Mouse (Mus musculus): Measurements from ENCODE around the gene Frmpd3.

Gene Frmpd3

DNA sequence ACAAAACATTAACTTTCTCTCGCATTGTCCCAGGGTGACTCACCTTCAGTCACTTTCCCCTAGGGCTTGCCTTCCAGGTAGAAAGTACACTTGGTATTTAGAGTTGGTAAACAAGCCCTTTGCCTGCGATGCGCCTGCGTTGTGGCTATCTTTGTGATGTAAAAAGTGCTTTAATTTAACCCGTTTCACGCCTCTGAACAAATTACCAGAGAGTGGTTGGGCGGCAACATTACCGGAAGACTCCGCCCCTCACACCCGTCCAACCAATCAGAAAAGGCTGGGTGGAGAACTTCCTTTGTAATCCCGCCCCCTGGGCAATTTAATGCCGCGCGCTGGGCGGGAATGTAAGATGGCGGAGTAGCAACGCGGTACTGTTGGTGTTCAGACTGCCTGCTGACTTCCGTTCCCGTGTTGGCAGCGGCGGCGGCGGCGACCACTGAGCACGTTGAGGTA lies 114.2 kb downstream of the Frmpd3 start, which contains the start of gene Prps1:
Gene Prps1, plus strand, starts transcription at position 335 of the 453 bp plus-strand sequence.
- CTCF ChIA-PET, result interaction anchor here (0.5 to 0.6 kb wide), 3 partner anchors 35 to 265 kb away, joined by 3 read pairs; no protein-coding TSS in a partner anchor

GRCm38 (mm10) chrX:140456751-140457491 lies 114.9 kb downstream of the Frmpd3 start:
- CTCF ChIA-PET, result interaction anchor here (0.6 kb wide), 1 partner anchor 35 kb away, joined by 3 read pairs; no protein-coding TSS in a partner anchor

DNA sequence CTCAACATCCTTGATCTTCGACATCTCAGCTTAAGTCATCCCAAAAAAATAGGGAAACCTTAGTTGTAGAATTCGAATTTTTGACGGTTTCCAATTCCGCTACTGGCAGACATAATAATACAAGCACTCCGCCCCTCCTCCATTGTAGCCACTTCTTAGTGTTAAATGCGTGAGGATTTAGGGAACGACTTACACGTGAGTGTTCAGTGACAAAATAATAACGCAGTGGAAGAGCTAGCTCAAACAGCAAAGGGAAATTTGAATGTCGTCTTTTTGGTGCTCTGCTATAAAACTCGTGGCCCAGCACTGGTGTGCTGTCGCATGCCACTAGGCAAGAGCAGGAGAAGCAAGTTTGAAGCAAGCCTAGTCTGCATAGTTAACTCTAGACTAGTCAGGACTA lies 115.4 kb downstream of the Frmpd3 start:
- CTCF ChIA-PET, result no interaction called here

DNA sequence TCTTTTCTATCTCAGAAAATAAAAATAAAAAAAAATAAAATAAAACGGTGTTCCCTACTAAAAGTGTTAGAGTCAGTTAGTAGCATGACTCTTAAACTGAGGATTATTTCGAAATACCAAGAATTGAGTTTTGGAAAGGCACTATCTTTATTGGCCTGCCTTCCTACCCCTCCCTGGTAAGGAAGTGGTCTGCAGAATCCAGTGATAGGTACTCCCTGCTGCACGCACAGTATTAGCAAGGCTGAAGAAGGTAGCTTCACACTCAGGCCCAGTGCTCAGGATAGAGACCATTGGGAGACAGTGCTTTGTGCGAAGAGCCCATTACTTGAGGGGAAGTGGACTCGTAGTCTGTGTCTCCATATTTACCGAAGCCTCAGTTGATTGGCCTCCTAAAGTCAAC lies 136.2 kb downstream of the Frmpd3 start:
- CTCF ChIA-PET, result interaction anchor here (0.7 kb wide), 1 partner anchor 230 kb away, joined by 8 read pairs; no protein-coding TSS in a partner anchor

GRCm38 (mm10) chrX:140479171-140479570 lies 137.1 kb downstream of the Frmpd3 start:
- CTCF ChIA-PET, result interaction anchor here (0.7 kb wide), 1 partner anchor 229 kb away, joined by 8 read pairs; no protein-coding TSS in a partner anchor

Measured in spleen, embryonic (tissue).